Mouse (Mus musculus): Measurements from ENCODE around the gene Myo1d. TPM values are rescaled to one million over a fixed set of nuclear protein-coding genes. Genes with fewer than 3 reads are reported as not detected.

The Myo1d gene
- polyA plus RNA-seq, 1 experiment from 2014 or later = 2.8 TPM

- no peak overlapping the region for H3K4me3 ChIP-seq (replicated peaks)
- no peak overlapping the region for H3K9ac ChIP-seq
- 55% methylated on average over 1 of the region's 1 CpGs for WGBS
- H3K4me1 ChIP-seq = peaks cover 60% of the 10 kb centered on the region
- peak overlapping the region; percentile 57; the same call in 1 of the 2 replicates for H3K27ac ChIP-seq
- no peaks in the 10 kb centered on the region for H3K9me3 ChIP-seq
- peaks cover 8% of the 10 kb centered on the region; the same call in 1 of the 2 replicates for H3K27me3 ChIP-seq
- ATAC-seq (ENCODE audit: low FRiP score) = no peak
- H3K4me2 ChIP-seq = no peak overlapping the region
- no peaks in the 10 kb centered on the region for H3K36me3 ChIP-seq (replicated peaks)
These were observed 264.5 kb downstream of the Myo1d start for GRCm38 (mm10) chr11:80515346-80515745.

- Histone ChIP-seq H3K4me3 (replicated peaks) (no peak overlapping the region), H3K9ac (no peak overlapping the region), H3K27ac (no peak overlapping the region), H3K9me3 (no peaks in the 10 kb centered on the region), H3K4me1 (peaks cover 58% of the 10 kb centered on the region), H3K27me3 (peaks cover 11% of the 10 kb centered on the region), H3K36me3 (replicated peaks) (no peaks in the 10 kb centered on the region), H3K4me2 (no peak overlapping the region)
- WGBS = 72% methylated on average over 7 of the region's 7 CpGs
- no peak for ATAC-seq (ENCODE audit: low FRiP score)
These were observed 266.0 kb downstream of the Myo1d start for GRCm38 (mm10) chr11:80513796-80514195.

GRCm38 (mm10) chr11:80512313-80513056 lies 267.3 kb downstream of the Myo1d start:
- WGBS = 62% methylated on average over 19 of the region's 19 CpGs
- no peak for ATAC-seq (ENCODE audit: low FRiP score)
- Histone ChIP-seq H3K4me2 (no peak overlapping the region), H3K27me3 (peaks cover 11% of the 10 kb centered on the region), H3K27ac (no peak overlapping the region), H3K9ac (no peak overlapping the region), H3K9me3 (no peaks in the 10 kb centered on the region), H3K4me3 (replicated peaks) (no peak overlapping the region), H3K4me1 (peaks cover 56% of the 10 kb centered on the region), H3K36me3 (replicated peaks) (no peaks in the 10 kb centered on the region)

GRCm38 (mm10) chr11:80510124-80510523 lies 269.7 kb downstream of the Myo1d start:
- Histone ChIP-seq H3K9me3 (no peaks in the 10 kb centered on the region), H3K27ac (no peak overlapping the region)

GRCm38 (mm10) chr11:80509176-80509506 lies 270.7 kb downstream of the Myo1d start:
- peaks cover 8% of the 10 kb centered on the region for H3K27me3 ChIP-seq
- no peak overlapping the region for H3K9ac ChIP-seq
- H3K9me3 ChIP-seq = no peaks in the 10 kb centered on the region
- H3K4me1 ChIP-seq = peaks cover 57% of the 10 kb centered on the region
- H3K4me2 ChIP-seq = 0 out of 2 replicates have a peak overlapping the region, but pooled peaks have one; percentile 0
- no peaks in the 10 kb centered on the region for H3K36me3 ChIP-seq (replicated peaks)
- H3K4me3 ChIP-seq (replicated peaks) = no peak overlapping the region
- no peak for ATAC-seq (ENCODE audit: low FRiP score)
- peak overlapping the region; percentile 74 for H3K27ac ChIP-seq
- WGBS = 70% methylated on average over 5 of the region's 5 CpGs

More at GRCm38 (mm10) chr11:80510124-80510523, 269.7 kb downstream of the Myo1d start:
- ATAC-seq (ENCODE audit: low FRiP score) = no peak
- Histone ChIP-seq H3K4me2 (no peak overlapping the region), H3K9ac (no peak overlapping the region), H3K4me1 (peaks cover 51% of the 10 kb centered on the region), H3K36me3 (replicated peaks) (no peaks in the 10 kb centered on the region), H3K27me3 (peaks cover 9% of the 10 kb centered on the region), H3K4me3 (replicated peaks) (no peak overlapping the region)
- WGBS = 84% methylated on average over 10 of the region's 10 CpGs

- peaks cover 8% of the 10 kb centered on the region for H3K27me3 ChIP-seq
- 49% methylated on average over 19 of the region's 19 CpGs for WGBS
- 0 out of 2 replicates have a peak overlapping the region, but pooled peaks have one; percentile 0 for H3K4me2 ChIP-seq
- no peaks in the 10 kb centered on the region for H3K36me3 ChIP-seq (replicated peaks)
- peak overlapping the region; percentile 74 for H3K27ac ChIP-seq
- H3K4me3 ChIP-seq (replicated peaks) = no peak overlapping the region
- H3K9ac ChIP-seq = no peak overlapping the region
- H3K9me3 ChIP-seq = no peaks in the 10 kb centered on the region
- peaks cover 58% of the 10 kb centered on the region for H3K4me1 ChIP-seq
- ATAC-seq (ENCODE audit: low FRiP score) = no peak
These were observed 271.3 kb downstream of the Myo1d start for GRCm38 (mm10) chr11:80508361-80509175.

- no peak for ATAC-seq (ENCODE audit: low FRiP score)
- Histone ChIP-seq H3K27ac (no peak overlapping the region), H3K4me2 (no peak overlapping the region), H3K9me3 (no peaks in the 10 kb centered on the region), H3K9ac (no peak overlapping the region), H3K4me3 (replicated peaks) (no peak overlapping the region), H3K36me3 (replicated peaks) (no peaks in the 10 kb centered on the region), H3K4me1 (peaks cover 60% of the 10 kb centered on the region), H3K27me3 (peaks cover 8% of the 10 kb centered on the region)
- 84% methylated on average over 6 of the region's 6 CpGs for WGBS
These were observed 272.0 kb downstream of the Myo1d start for GRCm38 (mm10) chr11:80507791-80508190.

GRCm38 (mm10) chr11:80506483-80506882 lies 273.3 kb downstream of the Myo1d start:
- Histone ChIP-seq H3K27ac (no peak overlapping the region), H3K4me3 (replicated peaks) (no peak overlapping the region), H3K4me1 (peaks cover 51% of the 10 kb centered on the region), H3K36me3 (replicated peaks) (no peaks in the 10 kb centered on the region), H3K27me3 (peaks cover 8% of the 10 kb centered on the region), H3K9ac (no peak overlapping the region), H3K9me3 (no peaks in the 10 kb centered on the region), H3K4me2 (no peak overlapping the region)
- no peak for ATAC-seq (ENCODE audit: low FRiP score)

GRCm38 (mm10) chr11:80505581-80505980 lies 274.2 kb downstream of the Myo1d start:
- peaks cover 4% of the 10 kb centered on the region for H3K27me3 ChIP-seq
- no peaks in the 10 kb centered on the region for H3K9me3 ChIP-seq
- peaks cover 51% of the 10 kb centered on the region for H3K4me1 ChIP-seq
- no peak overlapping the region for H3K9ac ChIP-seq
- H3K27ac ChIP-seq = peak overlapping the region; percentile 97
- no peaks in the 10 kb centered on the region for H3K36me3 ChIP-seq (replicated peaks)
- 89% methylated on average over 3 of the region's 3 CpGs for WGBS
- no peak for ATAC-seq (ENCODE audit: low FRiP score)
- no peak overlapping the region for H3K4me2 ChIP-seq
- H3K4me3 ChIP-seq (replicated peaks) = no peak overlapping the region

GRCm38 (mm10) chr11:80504519-80505385 lies 275.1 kb downstream of the Myo1d start:
- H3K9ac ChIP-seq = 0 out of 2 replicates have a peak overlapping the region, but pooled peaks have one; percentile 38
- no peaks in the 10 kb centered on the region for H3K9me3 ChIP-seq
- peak overlapping the region; percentile 97 for H3K27ac ChIP-seq
- H3K4me3 ChIP-seq (replicated peaks) = no peak overlapping the region
- ATAC-seq (ENCODE audit: low FRiP score) = peak; percentile 40
- 42% methylated on average over 6 of the region's 6 CpGs for WGBS
- H3K27me3 ChIP-seq = no peaks in the 10 kb centered on the region
- no peaks in the 10 kb centered on the region for H3K36me3 ChIP-seq (replicated peaks)
- peaks cover 53% of the 10 kb centered on the region for H3K4me1 ChIP-seq
- H3K4me2 ChIP-seq = peak overlapping the region; percentile 41

GRCm38 (mm10) chr11:80503726-80504452 lies 275.9 kb downstream of the Myo1d start:
- 11% methylated on average over 13 of the region's 13 CpGs for WGBS
- peak overlapping the region; percentile 97 for H3K27ac ChIP-seq
- peak overlapping the region; percentile 38; the same call in 1 of the 2 replicates for H3K9ac ChIP-seq
- H3K4me1 ChIP-seq = peaks cover 56% of the 10 kb centered on the region
- H3K4me3 ChIP-seq (replicated peaks) = no peak overlapping the region
- no peaks in the 10 kb centered on the region for H3K36me3 ChIP-seq (replicated peaks)
- no peaks in the 10 kb centered on the region for H3K9me3 ChIP-seq
- peak; percentile 94 for ATAC-seq (ENCODE audit: low FRiP score)
- no peaks in the 10 kb centered on the region for H3K27me3 ChIP-seq
- peak overlapping the region; percentile 41 for H3K4me2 ChIP-seq

Measured in forebrain, embryonic 12.5 days (tissue).